Mouse (Mus musculus) cerebellum, postnatal 25 days (tissue): ENCODE measurements around the gene Rgp1.
A peak's percentile ranks its signal among the peaks of the same experiment; 100 is the strongest.

Experiments
- DNase-seq, 2 experiments: peaks; one replicate each; pipeline ENCODE4 v3.0.0; 2021; ENCODE audit warnings: mixed read lengths in 2 of 2

Rgp1 gene

GRCm38 (mm10) chr4:43598650-43599380 is 20.3 kb downstream of the Rgp1 start:
- DNase-seq = no peak

GRCm38 (mm10) chr4:43600195-43600934 is 21.9 kb downstream of the Rgp1 start:
- DNase-seq = no peak

GRCm38 (mm10) chr4:43604099-43604498 is 25.6 kb downstream of the Rgp1 start:
- DNase-seq = no peak

- DNase-seq = no peak
Observed at GRCm38 (mm10) chr4:43604751-43605685, 26.5 kb downstream of the Rgp1 start.

GRCm38 (mm10) chr4:43612534-43612933 is 34.0 kb downstream of the Rgp1 start:
- no peak for DNase-seq

GRCm38 (mm10) chr4:43613060-43613730 is 34.7 kb downstream of the Rgp1 start:
- DNase-seq = no peak

- no peak for DNase-seq
Observed at GRCm38 (mm10) chr4:43620146-43620778, 41.7 kb downstream of the Rgp1 start.

- peak; percentile 53 to 59 for DNase-seq
Observed at GRCm38 (mm10) chr4:43629106-43629817, 50.7 kb downstream of the Rgp1 start.

GRCm38 (mm10) chr4:43630030-43630581 is 51.6 kb downstream of the Rgp1 start:
- DNase-seq = peak; percentile 85 to 89

- peak in 1 of 2 experiments; percentile 42 for DNase-seq
Observed at GRCm38 (mm10) chr4:43630671-43631045, 52.1 kb downstream of the Rgp1 start.

GRCm38 (mm10) chr4:43631046-43631955 is 52.8 kb downstream of the Rgp1 start, which contains the start of gene Npr2:
Gene Npr2 (plus strand): TSS chr4:43631935.
- peak; percentile 79 for DNase-seq

- DNase-seq = peak; percentile 66 to 70
Observed at GRCm38 (mm10) chr4:43631956-43632920, 53.7 kb downstream of the Rgp1 start.

GRCm38 (mm10) chr4:43633296-43633695 is 54.8 kb downstream of the Rgp1 start:
- peak in 1 of 2 experiments; percentile 6 for DNase-seq

- DNase-seq = peak in 1 of 2 experiments; percentile 7
Observed at GRCm38 (mm10) chr4:43633736-43634135, 55.2 kb downstream of the Rgp1 start.

GRCm38 (mm10) chr4:43634621-43635374 is 56.3 kb downstream of the Rgp1 start:
- DNase-seq = peak in 1 of 2 experiments; percentile 5

- DNase-seq = peak in 1 of 2 experiments; percentile 2
Observed at GRCm38 (mm10) chr4:43636751-43637150, 58.2 kb downstream of the Rgp1 start.
